Mouse (Mus musculus) forebrain, embryonic 12.5 days (tissue): ENCODE measurements around the gene Timeless. TPM values are rescaled to one million over a fixed set of nuclear protein-coding genes. Genes with fewer than 3 reads are reported as not detected.

Experiments
- ATAC-seq: fragments of 200-750 bp; cut with Nextera tagmentation; 2 replicates; pipeline ENCODE4 v1.8.0; 2017; ENCODE audit warnings: moderate TSS enrichment; ENCODE audit not compliant: low FRiP score
- H3K27ac ChIP-seq: fragments of 300-500 bp; sonication (generic); 2 replicates; pipeline ENCODE4 v1.5.1; 2016; ENCODE audit warnings: mild to moderate bottlenecking
- H3K27me3 ChIP-seq: fragments of 300-500 bp; sonication (generic); 2 replicates; pipeline ENCODE4 v1.6.1; 2016; ENCODE audit warnings: mild to moderate bottlenecking
- H3K36me3 ChIP-seq: fragments of 300-500 bp; sonication (generic); replicated peaks from 2 replicates; pipeline ENCODE4 v1.6.1; 2016; ENCODE audit warnings: mild to moderate bottlenecking
- H3K4me1 ChIP-seq: fragments of 300-500 bp; sonication (generic); 2 replicates; pipeline ENCODE4 v1.6.1; 2016
- H3K4me2 ChIP-seq: fragments of 300-500 bp; sonication (generic); 2 replicates; pipeline ENCODE4 v1.6.1; 2016; ENCODE audit warnings: mild to moderate bottlenecking, moderate library complexity
- H3K4me3 ChIP-seq: fragments of 300-500 bp; sonication (generic); replicated peaks from 2 replicates; pipeline ENCODE4 v1.5.1; 2016; ENCODE audit warnings: mild to moderate bottlenecking
- H3K9ac ChIP-seq: fragments of 300-500 bp; sonication (generic); 2 replicates; pipeline ENCODE4 v1.6.1; 2016; ENCODE audit warnings: mild to moderate bottlenecking
- H3K9me3 ChIP-seq: fragments of 300-500 bp; sonication (generic); 2 replicates; pipeline ENCODE4 v1.6.1; 2016
- WGBS: fragments of 180-500 bp; shearing (Covaris S2); methylation state at CpG from one replicate; pipeline ENCODE4 v1.1.7; 2016; 5-methylcytosine and 5-hydroxymethylcytosine counted together
- polyA plus RNA-seq: library from polyadenylated mRNA; unstranded; fragments of >200 nt; fragmentation: Nextera tagmentation; extraction: Ambion mirVana; gene quantifications from 2 replicates; pipeline ENCODE4 v1.2.1, GENCODE M21; 2016

Timeless gene
- polyA plus RNA-seq, 1 experiment from 2014 or later, result 74.7 TPM

DNA sequence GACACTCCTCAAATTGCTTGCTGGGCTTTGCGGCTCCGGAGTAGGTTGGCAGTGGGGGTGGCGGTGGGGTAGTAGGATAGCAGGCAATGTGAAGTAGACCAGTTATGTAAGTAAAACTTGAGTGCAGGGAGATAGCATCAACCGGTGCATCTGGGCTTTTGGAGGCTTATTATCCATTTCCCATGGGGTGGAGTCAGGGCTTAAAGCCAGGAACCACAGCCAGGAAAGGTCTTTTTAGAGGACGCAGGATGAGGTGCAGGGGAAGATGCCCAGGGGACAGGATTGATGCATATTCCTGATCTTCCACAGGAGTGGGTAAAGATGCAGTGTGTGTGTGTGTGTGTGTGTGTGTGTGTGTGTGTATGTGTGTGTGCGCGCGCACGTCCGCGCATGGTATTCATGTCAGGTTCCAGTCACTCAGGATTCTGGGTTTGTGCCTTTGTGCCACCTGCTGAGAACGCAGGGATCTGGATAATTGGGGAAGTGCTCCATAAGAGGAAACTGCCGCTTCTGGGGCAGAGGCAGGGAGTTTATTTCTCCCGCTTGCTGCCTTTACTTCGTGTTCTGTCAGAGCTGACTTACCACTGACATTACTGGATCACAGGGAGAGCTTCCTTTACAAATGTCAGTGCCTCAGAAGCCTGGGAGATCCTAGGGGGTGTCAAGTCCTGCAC lies 6.1 kb downstream of the Timeless start:
- Histone ChIP-seq H3K9ac (no peak overlapping the region), H3K4me3 (no peak overlapping the region), H3K36me3 (peaks cover 41% of the 10 kb centered on the region), H3K9me3 (no peaks in the 10 kb centered on the region), H3K4me1 (peaks cover 9% of the 10 kb centered on the region; the same call in 1 of the 2 replicates), H3K4me2 (no peak overlapping the region), H3K27me3 (no peaks in the 10 kb centered on the region), H3K27ac (no peak overlapping the region)
- ATAC-seq, result no peak
- 79% methylated on average over 15 of the region's 15 CpGs for WGBS

DNA sequence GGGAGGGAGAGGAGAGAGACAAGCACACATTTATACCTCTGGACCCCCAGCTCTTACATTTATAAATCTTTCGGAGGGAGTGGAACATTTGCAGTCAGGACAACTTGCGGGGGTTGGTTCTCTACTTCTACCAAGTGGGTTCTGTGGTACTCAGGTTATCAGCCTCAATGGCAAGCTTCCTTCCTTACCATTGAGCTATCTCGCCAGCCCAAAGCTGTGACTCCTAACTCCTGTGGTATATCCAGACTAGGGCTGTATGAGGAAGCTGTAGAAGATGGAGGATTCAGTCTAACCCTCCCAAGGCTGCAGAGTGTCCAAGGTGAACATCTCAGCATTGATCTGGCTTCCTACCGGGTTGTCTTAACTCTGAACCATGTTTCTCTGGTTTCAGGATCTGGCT lies 7.3 kb downstream of the Timeless start:
- ATAC-seq, result no peak
- Histone ChIP-seq H3K27ac (no peak overlapping the region), H3K4me1 (peaks cover 8% of the 10 kb centered on the region; the same call in 1 of the 2 replicates), H3K36me3 (peaks cover 52% of the 10 kb centered on the region), H3K27me3 (no peaks in the 10 kb centered on the region), H3K9ac (no peak overlapping the region), H3K9me3 (no peaks in the 10 kb centered on the region), H3K4me2 (no peak overlapping the region), H3K4me3 (no peak overlapping the region)
- 94% methylated on average over 4 of the region's 4 CpGs for WGBS

DNA sequence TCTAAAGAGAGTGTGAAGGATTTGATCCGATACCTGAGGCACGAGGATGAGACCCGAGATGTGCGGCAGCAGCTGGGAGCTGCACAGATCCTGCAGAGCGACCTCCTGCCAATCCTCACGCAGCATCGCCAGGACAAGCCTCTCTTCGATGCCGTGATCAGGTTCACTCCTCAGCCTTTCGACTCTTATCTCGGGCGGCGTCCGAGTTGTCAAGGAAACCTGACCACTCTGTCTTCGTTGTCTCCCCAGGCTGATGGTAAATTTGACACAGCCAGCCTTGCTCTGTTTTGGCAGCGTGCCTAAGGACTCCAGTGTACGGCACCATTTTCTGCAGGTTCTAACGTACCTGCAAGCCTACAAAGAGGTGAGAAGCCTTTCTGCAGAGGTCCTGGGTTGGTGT lies 8.3 kb downstream of the Timeless start:
- Histone ChIP-seq H3K9ac (no peak overlapping the region), H3K4me2 (no peak overlapping the region), H3K4me3 (no peak overlapping the region), H3K36me3 (peaks cover 59% of the 10 kb centered on the region), H3K27me3 (no peaks in the 10 kb centered on the region), H3K9me3 (no peaks in the 10 kb centered on the region), H3K4me1 (peaks cover 8% of the 10 kb centered on the region; the same call in 1 of the 2 replicates), H3K27ac (no peak overlapping the region)
- 95% methylated on average over 18 of the region's 18 CpGs for WGBS
- ATAC-seq, result no peak

DNA sequence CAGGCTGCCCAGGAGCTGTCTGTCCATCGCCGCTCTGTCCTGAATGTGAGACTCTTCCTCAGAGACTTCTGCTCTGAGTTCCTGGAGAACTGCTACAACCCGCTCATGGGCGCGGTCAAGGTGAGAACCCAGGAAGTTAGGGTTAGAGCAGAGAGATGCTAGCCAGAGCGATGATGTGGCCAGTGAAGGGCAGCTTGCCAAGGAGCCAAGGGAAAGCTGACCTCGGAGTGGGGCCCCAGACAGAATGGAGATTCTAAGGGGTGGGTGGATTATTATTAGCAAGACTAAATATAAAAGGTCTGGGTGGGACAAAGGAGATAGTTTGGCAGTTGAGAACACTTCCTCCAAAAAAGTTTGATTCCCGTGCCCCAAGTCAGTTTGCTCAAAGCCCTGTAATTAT lies 11.4 kb downstream of the Timeless start:
- H3K4me1 ChIP-seq, result no peaks in the 10 kb centered on the region
- no peaks in the 10 kb centered on the region for H3K27me3 ChIP-seq
- ATAC-seq, result no peak
- peaks cover 91% of the 10 kb centered on the region for H3K36me3 ChIP-seq
- H3K27ac ChIP-seq, result no peak overlapping the region
- H3K9me3 ChIP-seq, result no peaks in the 10 kb centered on the region
- 96% methylated on average over 8 of the region's 8 CpGs for WGBS
- H3K4me3 ChIP-seq, result no peak overlapping the region
- no peak overlapping the region for H3K4me2 ChIP-seq
- H3K9ac ChIP-seq, result no peak overlapping the region

DNA sequence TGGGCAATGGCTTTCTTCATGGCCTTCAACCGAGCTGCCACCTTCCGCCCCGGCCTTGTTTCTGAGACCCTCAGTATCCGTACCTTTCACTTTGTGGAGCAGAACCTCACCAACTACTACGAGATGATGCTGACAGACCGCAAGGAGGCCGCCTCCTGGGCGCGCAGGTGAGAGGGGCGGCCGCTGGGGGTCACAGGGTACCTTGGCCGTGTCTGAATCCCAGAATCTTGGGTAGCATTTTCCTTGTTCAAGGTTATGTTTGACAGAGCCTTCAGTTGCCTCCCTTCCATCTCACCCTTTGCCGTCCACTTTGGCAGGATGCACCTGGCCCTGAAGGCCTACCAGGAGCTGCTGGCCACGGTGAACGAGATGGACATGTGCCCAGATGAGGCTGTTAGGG lies 12.3 kb downstream of the Timeless start:
- Histone ChIP-seq H3K9ac (no peak overlapping the region), H3K4me2 (no peak overlapping the region), H3K27me3 (no peaks in the 10 kb centered on the region), H3K27ac (no peak overlapping the region), H3K9me3 (no peaks in the 10 kb centered on the region), H3K4me3 (no peak overlapping the region), H3K36me3 (peaks cover 99% of the 10 kb centered on the region), H3K4me1 (no peaks in the 10 kb centered on the region)
- 96% methylated on average over 15 of the region's 15 CpGs for WGBS
- ATAC-seq, result no peak

DNA sequence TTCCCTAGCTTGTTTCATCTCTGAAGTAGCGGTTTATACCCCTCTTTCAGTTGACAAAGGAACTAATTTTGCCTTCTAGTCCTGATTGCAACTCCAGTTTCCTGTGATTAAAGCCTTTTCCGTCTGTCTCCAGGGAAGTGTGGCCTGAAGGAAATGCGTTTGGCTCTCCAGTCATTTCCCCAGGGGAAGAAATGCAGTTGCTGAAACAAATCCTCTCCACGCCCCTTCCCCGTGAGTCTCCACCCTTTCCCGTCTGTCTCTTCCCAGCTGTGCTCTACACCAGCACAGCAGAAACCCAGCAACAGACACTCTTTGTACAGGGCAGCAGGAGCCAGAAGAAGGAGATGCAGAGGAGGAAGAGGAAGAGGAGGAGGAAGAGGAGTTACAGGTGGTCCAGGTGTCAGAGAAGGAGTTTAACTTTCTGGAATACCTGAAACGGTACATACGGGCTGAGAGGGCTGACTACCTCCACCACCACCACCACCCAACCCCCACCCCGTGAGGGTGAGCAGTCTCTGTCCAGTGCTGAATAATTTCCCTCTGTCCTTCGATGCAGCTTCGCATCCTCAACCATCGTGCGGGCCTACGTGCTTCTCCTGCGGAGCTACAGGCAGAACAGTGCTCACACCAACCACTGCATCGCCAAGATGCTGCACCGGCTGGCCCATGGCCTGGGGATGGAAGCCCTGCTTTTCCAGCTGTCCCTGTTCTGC lies 15.3 kb downstream of the Timeless start:
- Histone ChIP-seq H3K27ac (0 out of 2 replicates have a peak overlapping the region, but pooled peaks have one; percentile 27), H3K4me1 (no peaks in the 10 kb centered on the region), H3K9ac (no peak overlapping the region), H3K9me3 (no peaks in the 10 kb centered on the region), H3K4me2 (no peak overlapping the region), H3K4me3 (no peak overlapping the region), H3K27me3 (no peaks in the 10 kb centered on the region), H3K36me3 (peaks cover 99% of the 10 kb centered on the region)
- 88% methylated on average over 17 of the region's 17 CpGs for WGBS
- ATAC-seq, result no peak

DNA sequence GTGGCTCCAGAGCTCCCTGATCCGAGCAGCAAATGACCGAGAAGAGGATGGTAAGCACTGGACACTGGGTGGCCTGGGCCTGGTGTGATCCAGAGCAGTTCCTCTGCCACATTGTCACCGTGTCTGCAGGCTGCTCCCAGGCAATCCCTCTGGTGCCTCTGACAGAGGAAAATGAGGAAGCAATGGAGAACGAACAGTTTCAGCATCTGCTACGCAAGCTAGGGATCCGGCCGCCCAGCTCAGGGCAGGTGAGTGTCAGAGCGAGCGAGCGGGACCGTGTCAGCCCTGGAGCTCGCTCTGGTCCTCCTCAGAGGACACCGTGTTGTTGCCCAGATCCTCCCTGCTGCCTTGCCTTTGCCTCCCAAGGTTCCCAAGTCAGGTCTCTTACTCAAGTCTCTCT lies 18.7 kb downstream of the Timeless start:
- no peak overlapping the region for H3K27ac ChIP-seq
- no peaks in the 10 kb centered on the region for H3K9me3 ChIP-seq
- WGBS, result 97% methylated on average over 13 of the region's 13 CpGs
- H3K9ac ChIP-seq, result no peak overlapping the region
- H3K4me2 ChIP-seq, result no peak overlapping the region
- H3K36me3 ChIP-seq, result peaks cover 76% of the 10 kb centered on the region
- H3K4me3 ChIP-seq, result no peak overlapping the region
- ATAC-seq, result no peak
- H3K4me1 ChIP-seq, result no peaks in the 10 kb centered on the region
- no peaks in the 10 kb centered on the region for H3K27me3 ChIP-seq

DNA sequence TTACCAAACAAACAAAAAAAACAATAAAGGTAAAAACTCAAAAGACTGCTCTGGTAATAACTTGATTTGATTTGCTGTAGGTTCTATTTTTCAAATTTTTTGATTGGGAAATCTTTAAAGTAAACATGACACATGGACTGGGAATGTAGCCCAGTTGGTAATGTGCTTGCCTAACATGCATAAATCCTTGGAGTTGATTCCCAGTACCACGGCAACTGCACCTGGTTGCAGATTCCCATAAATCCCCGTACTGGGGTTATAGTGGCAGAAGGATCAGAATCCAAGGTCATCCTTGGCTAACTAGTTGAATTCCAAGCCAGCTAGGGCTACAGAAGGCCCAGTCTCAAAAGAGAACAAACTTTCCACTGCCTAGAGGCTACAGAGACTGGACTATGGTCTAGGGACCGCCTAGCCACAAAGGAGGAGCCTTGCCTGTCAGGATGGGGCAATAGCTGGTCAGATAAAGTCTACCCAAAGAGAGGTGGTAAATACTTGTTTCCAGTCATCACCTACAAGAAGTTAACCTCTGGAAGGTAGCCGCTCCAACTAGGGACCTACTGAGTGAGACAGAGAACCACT lies 21.9 kb downstream of the Timeless start, which contains the start of gene Apon:
Gene Apon (plus strand): TSS at position 420 of the 579 bp plus-strand sequence.
- no peaks in the 10 kb centered on the region for H3K4me1 ChIP-seq
- peaks cover 44% of the 10 kb centered on the region for H3K36me3 ChIP-seq
- 91% methylated on average over 4 of the region's 4 CpGs for WGBS

DNA sequence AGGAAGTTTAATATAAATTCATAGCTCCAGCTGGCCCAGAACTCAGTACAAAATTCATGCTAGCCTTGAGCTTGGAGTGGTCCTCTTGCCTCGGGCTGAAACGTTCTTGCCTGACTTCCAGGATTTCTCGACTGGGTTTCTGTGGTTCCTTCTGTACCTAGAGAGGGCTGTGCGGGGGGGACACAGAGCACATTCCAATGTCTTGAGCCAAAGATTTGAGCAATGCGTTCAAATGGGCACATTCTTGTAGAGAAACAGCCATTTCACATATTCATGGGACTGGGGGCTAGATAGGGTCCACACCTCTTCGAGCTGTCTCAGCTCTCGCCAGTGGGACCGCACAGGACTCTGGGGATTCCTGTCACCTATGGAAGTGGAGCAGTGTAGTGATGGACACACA lies 24.1 kb downstream of the Timeless start:
- Histone ChIP-seq H3K27me3 (no peaks in the 10 kb centered on the region), H3K4me1 (no peaks in the 10 kb centered on the region), H3K4me3 (no peak overlapping the region), H3K36me3 (peaks cover 23% of the 10 kb centered on the region), H3K9me3 (no peaks in the 10 kb centered on the region), H3K4me2 (no peak overlapping the region), H3K27ac (no peak overlapping the region), H3K9ac (no peak overlapping the region)
- 93% methylated on average over 8 of the region's 8 CpGs for WGBS
- no peak for ATAC-seq

More for the DNA sequence above, 21.9 kb downstream of the Timeless start, which contains the start of gene Apon:
- no peaks in the 10 kb centered on the region for H3K27me3 ChIP-seq
- no peak for ATAC-seq
- H3K27ac ChIP-seq, result no peak within 1 kb of the TSS
- no peak within 1 kb of the TSS for H3K4me2 ChIP-seq
- H3K4me3 ChIP-seq, result no peak within 1 kb of the TSS
- no peak within 1 kb of the TSS for H3K9ac ChIP-seq
- no peaks in the 10 kb centered on the region for H3K9me3 ChIP-seq

DNA sequence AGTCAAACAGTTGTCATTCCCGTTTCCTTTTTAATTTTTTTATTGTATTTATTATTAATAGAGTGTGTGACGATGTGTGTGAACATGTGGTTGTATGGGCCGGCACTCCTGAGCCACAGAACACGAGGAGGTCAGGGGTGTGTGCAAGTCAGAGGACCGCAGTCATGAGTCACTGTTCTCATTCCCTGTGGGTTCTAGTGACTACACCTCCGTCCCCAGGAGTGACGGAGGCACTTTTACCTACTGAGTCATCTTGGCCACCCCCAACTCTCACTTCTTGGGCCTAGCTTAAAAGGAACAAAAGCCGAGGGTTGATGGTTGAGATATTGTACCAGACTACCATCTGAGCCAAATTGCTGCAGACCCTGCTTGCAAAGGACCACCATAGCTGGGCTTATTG lies 24.5 kb downstream of the Timeless start:
- Histone ChIP-seq H3K27me3 (no peaks in the 10 kb centered on the region), H3K36me3 (peaks cover 19% of the 10 kb centered on the region), H3K27ac (no peak overlapping the region), H3K4me1 (no peaks in the 10 kb centered on the region), H3K9ac (no peak overlapping the region), H3K4me3 (no peak overlapping the region), H3K4me2 (no peak overlapping the region), H3K9me3 (no peaks in the 10 kb centered on the region)
- WGBS, result 93% methylated on average over 8 of the region's 8 CpGs
- no peak for ATAC-seq

DNA sequence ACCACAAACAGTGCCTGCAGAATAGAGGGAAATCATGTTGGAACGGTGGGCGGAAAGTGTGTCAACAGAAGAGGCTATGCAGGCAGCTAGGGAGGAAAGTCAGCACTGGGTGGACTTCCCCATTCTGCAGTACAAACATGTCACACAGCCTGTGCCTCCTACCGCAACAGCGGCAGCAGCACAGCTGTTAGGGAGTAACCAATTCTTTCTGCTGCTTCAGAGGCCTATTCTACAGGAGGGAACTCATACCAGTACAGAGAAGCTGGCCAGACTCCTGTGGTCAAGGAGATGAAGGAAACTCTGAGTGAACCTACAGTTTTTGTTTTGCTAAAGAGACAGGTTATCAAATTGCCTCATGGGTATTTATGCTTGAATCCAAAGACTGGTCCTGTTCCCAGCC lies 27.1 kb downstream of the Timeless start:
- 89% methylated on average over 4 of the region's 4 CpGs for WGBS
- no peak overlapping the region for H3K9ac ChIP-seq

DNA sequence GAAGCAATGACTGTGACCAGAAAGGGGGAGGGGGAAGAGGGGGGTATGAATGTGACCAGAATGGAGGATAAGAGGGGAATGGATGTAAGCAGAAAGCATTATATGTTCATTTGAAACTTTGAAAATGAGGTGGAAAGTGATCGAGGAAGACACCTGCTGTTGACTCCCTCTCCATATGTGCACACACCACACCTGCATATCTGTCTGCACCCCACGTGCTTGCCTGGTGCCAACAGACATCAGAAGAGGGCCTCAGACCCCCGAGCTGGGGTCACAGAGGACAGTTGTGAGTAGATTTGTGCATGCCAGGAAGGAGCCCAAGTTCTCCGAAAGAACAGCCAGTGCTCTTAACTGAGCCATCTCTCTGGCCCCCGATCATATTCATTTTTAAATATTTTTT lies 28.1 kb downstream of the Timeless start:
- H3K9ac ChIP-seq, result no peak overlapping the region

More for the DNA sequence above, 27.1 kb downstream of the Timeless start:
- Histone ChIP-seq H3K36me3 (no peaks in the 10 kb centered on the region), H3K4me1 (no peaks in the 10 kb centered on the region), H3K9me3 (no peaks in the 10 kb centered on the region), H3K27me3 (no peaks in the 10 kb centered on the region), H3K4me2 (no peak overlapping the region), H3K4me3 (no peak overlapping the region), H3K27ac (no peak overlapping the region)
- ATAC-seq, result no peak

More for the DNA sequence above, 28.1 kb downstream of the Timeless start:
- ATAC-seq, result no peak
- no peak overlapping the region for H3K4me3 ChIP-seq
- no peaks in the 10 kb centered on the region for H3K9me3 ChIP-seq
- H3K27me3 ChIP-seq, result no peaks in the 10 kb centered on the region
- no peak overlapping the region for H3K4me2 ChIP-seq
- no peaks in the 10 kb centered on the region for H3K36me3 ChIP-seq
- H3K27ac ChIP-seq, result no peak overlapping the region
- 86% methylated on average over 5 of the region's 5 CpGs for WGBS
- no peaks in the 10 kb centered on the region for H3K4me1 ChIP-seq
